Mouse (Mus musculus) kidney, postnatal 0 days (tissue): ENCODE measurements around the gene Tbc1d9. TPM values are rescaled to one million over a fixed set of nuclear protein-coding genes. Genes with fewer than 3 reads are reported as not detected.

Source experiments
- ATAC-seq: fragments of 200-750 bp; cut with Nextera tagmentation; replicated peaks from 2 replicates; pipeline ENCODE4 v1.8.0; 2017; ENCODE audit warnings: low read depth, moderate number of reproducible peaks, moderate TSS enrichment, moderate library complexity; ENCODE audit not compliant: low FRiP score
- DNase-seq: peaks from one replicate; pipeline ENCODE4 v3.0.0-alpha.2; 2016; ENCODE audit warnings: low spot score
- H3K27ac ChIP-seq: fragments of 300-500 bp; sonication (generic); 2 replicates; pipeline ENCODE4 v1.5.1; 2014; ENCODE audit warnings: mild to moderate bottlenecking
- H3K27me3 ChIP-seq: fragments of 300-500 bp; sonication (generic); 2 replicates; pipeline ENCODE4 v1.6.1; 2014; ENCODE audit warnings: low read length, mixed read lengths; ENCODE audit not compliant: insufficient read depth
- H3K36me3 ChIP-seq: fragments of 300-500 bp; sonication (generic); 2 replicates; pipeline ENCODE4 v1.6.1; 2014; ENCODE audit warnings: low read length, mixed read lengths; ENCODE audit not compliant: insufficient read depth
- H3K4me1 ChIP-seq: fragments of 300-500 bp; sonication (generic); replicated peaks from 2 replicates; pipeline ENCODE4 v1.6.1; 2014; ENCODE audit warnings: antibody characterized with exemption, low read length, mixed read lengths; ENCODE audit not compliant: insufficient read depth
- H3K4me2 ChIP-seq: fragments of 300-500 bp; sonication (generic); 2 replicates; pipeline ENCODE4 v1.6.1; 2014; ENCODE audit warnings: mild to moderate bottlenecking, low read length, moderate library complexity, mixed read lengths
- H3K4me3 ChIP-seq: fragments of 300-500 bp; sonication (generic); replicated peaks from 2 replicates; pipeline ENCODE4 v1.5.1; 2014; ENCODE audit warnings: low read depth, low read length
- H3K9ac ChIP-seq: fragments of 300-500 bp; sonication (generic); 2 replicates; pipeline ENCODE4 v1.6.1; 2014; ENCODE audit warnings: low read depth, low read length
- H3K9me3 ChIP-seq: fragments of 300-500 bp; sonication (generic); replicated peaks from 2 replicates; pipeline ENCODE4 v1.6.1; 2016; ENCODE audit warnings: low read length, inconsistent platforms, mixed read lengths
- CTCF ChIP-seq: IDR thresholded peaks from 2 replicates; pipeline ENCODE4 v1.5.1; 2016; ENCODE audit warnings: antibody characterized with exemption, low read depth, mild to moderate bottlenecking, moderate library complexity
- WGBS: fragments of 180-500 bp; shearing (Covaris S2); extraction: QIAGEN DNeasy Blood & Tissue Kit; methylation state at CpG from one replicate; pipeline ENCODE4 v1.1.7; 2014; 5-methylcytosine and 5-hydroxymethylcytosine counted together
- polyA plus RNA-seq: library from polyadenylated mRNA; unstranded; fragments of >200 nt; fragmentation: Nextera tagmentation; extraction: Ambion mirVana; gene quantifications from 2 replicates; pipeline ENCODE4 v1.2.1, GENCODE M21; 2015

Gene Tbc1d9
- polyA plus RNA-seq, 1 experiment from 2014 or later, result 1.7 TPM

GRCm38 (mm10) chr8:83244151-83244550 lies 79.0 kb downstream of the Tbc1d9 start:
- no peak for ATAC-seq
- H3K27ac ChIP-seq, result no peak overlapping the region
- no peaks in the 10 kb centered on the region for H3K9me3 ChIP-seq
- H3K4me2 ChIP-seq, result no peak overlapping the region
- H3K4me1 ChIP-seq, result no peaks in the 10 kb centered on the region
- WGBS, result 87% methylated on average over 7 of the region's 7 CpGs
- no peaks in the 10 kb centered on the region for H3K27me3 ChIP-seq
- DNase-seq, result no peak
- no peaks in the 10 kb centered on the region for H3K36me3 ChIP-seq
- H3K4me3 ChIP-seq, result no peak overlapping the region
- no peak for TF ChIP-seq CTCF
- H3K9ac ChIP-seq, result no peak overlapping the region

DNA sequence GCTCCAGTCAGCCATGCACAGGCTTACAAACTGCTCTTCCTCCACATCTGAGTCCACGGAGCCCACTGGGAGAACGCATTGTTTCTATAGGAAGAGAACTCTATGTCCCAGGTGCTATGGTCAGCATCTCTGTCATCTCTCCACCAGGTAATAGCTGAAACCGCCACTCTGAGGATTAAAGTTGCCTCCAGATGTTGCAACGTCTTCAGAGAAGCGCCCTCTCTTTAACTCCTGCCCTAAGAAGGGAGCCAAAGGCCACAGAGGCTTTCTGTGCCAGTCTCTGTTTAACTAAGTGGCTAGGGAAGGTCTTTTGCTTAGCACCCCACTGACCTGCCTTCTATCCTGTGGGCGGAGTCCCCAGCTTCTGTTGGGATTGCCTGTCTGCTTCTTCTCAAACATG lies 85.7 kb downstream of the Tbc1d9 start:
- TF ChIP-seq CTCF, result no peak
- no peak for DNase-seq
- 79% methylated on average over 6 of the region's 6 CpGs for WGBS

GRCm38 (mm10) chr8:83251362-83252246 lies 86.5 kb downstream of the Tbc1d9 start:
- 67% methylated on average over 14 of the region's 14 CpGs for WGBS
- H3K27ac ChIP-seq, result 0 out of 2 replicates have a peak overlapping the region, but pooled peaks have one; percentile 20

More for the DNA sequence above, 85.7 kb downstream of the Tbc1d9 start:
- no peaks in the 10 kb centered on the region for H3K4me1 ChIP-seq
- no peaks in the 10 kb centered on the region for H3K9me3 ChIP-seq
- peak overlapping the region; percentile 20; the same call in 1 of the 2 replicates for H3K27ac ChIP-seq
- no peaks in the 10 kb centered on the region for H3K27me3 ChIP-seq
- H3K9ac ChIP-seq, result no peak overlapping the region
- ATAC-seq, result no peak
- H3K4me2 ChIP-seq, result no peak overlapping the region
- H3K4me3 ChIP-seq, result no peak overlapping the region
- H3K36me3 ChIP-seq, result no peaks in the 10 kb centered on the region

DNA sequence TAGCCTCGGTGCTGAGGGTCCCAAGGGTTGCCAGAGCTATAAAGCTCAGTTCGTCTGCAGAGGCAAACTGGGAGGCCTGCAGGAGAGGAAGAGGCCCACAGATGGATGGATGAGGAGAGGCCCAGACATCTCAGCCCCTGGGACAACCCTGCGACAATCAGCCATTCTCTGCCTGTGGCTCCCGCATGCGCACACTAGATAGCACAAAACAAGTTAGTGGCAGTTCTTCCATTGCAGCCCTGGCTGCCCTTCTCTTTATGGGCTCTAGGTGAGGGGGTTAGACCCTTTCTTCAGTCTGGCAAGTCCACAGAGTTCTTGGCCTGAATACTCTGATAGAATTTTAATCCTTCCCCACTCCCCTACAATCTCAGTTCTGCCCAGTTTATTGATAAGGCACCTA lies 87.6 kb downstream of the Tbc1d9 start:
- Histone ChIP-seq H3K4me2 (no peak overlapping the region), H3K27ac (peak overlapping the region; percentile 32), H3K4me3 (no peak overlapping the region), H3K4me1 (no peaks in the 10 kb centered on the region), H3K36me3 (no peaks in the 10 kb centered on the region), H3K27me3 (no peaks in the 10 kb centered on the region), H3K9ac (no peak overlapping the region), H3K9me3 (no peaks in the 10 kb centered on the region)
- DNase-seq (no peak), ATAC-seq (no peak)
- 78% methylated on average over 5 of the region's 5 CpGs for WGBS
- no peak for TF ChIP-seq CTCF

More at GRCm38 (mm10) chr8:83251362-83252246, 86.5 kb downstream of the Tbc1d9 start:
- H3K4me1 ChIP-seq, result no peaks in the 10 kb centered on the region
- peak; percentile 66; the same call in 1 of the 2 replicates for ATAC-seq
- no peak overlapping the region for H3K4me3 ChIP-seq
- H3K4me2 ChIP-seq, result no peak overlapping the region
- peak; percentile 13 for DNase-seq
- H3K9ac ChIP-seq, result no peak overlapping the region
- H3K36me3 ChIP-seq, result no peaks in the 10 kb centered on the region
- no peaks in the 10 kb centered on the region for H3K27me3 ChIP-seq
- H3K9me3 ChIP-seq, result no peaks in the 10 kb centered on the region
- no peak for TF ChIP-seq CTCF

DNA sequence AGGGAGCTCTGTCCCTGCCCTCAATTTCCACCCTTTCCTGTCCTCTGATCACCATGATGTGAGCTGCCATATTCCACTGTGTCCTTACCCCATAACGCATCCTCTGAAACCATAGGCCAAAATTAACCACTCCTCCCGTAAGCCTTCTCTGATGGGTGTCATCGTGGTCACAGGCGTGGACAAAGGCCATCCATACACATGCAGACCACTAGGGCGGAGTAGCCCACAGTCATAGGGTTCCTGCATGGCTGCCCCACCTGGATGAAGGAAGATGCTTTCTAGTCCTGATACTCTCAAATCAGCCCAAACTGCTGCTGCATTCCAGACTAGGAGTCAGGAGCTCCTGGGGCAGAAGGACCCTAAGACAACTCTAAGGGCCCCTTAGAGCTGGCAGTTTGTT lies 92.5 kb downstream of the Tbc1d9 start:
- H3K9ac ChIP-seq, result no peak overlapping the region
- TF ChIP-seq CTCF, result no peak
- H3K36me3 ChIP-seq, result no peaks in the 10 kb centered on the region
- no peaks in the 10 kb centered on the region for H3K4me1 ChIP-seq
- H3K4me3 ChIP-seq, result no peak overlapping the region
- ATAC-seq, result no peak
- WGBS, result 90% methylated on average over 5 of the region's 5 CpGs
- H3K27ac ChIP-seq, result no peak overlapping the region
- H3K9me3 ChIP-seq, result no peaks in the 10 kb centered on the region
- no peak for DNase-seq
- no peaks in the 10 kb centered on the region for H3K27me3 ChIP-seq
- no peak overlapping the region for H3K4me2 ChIP-seq

DNA sequence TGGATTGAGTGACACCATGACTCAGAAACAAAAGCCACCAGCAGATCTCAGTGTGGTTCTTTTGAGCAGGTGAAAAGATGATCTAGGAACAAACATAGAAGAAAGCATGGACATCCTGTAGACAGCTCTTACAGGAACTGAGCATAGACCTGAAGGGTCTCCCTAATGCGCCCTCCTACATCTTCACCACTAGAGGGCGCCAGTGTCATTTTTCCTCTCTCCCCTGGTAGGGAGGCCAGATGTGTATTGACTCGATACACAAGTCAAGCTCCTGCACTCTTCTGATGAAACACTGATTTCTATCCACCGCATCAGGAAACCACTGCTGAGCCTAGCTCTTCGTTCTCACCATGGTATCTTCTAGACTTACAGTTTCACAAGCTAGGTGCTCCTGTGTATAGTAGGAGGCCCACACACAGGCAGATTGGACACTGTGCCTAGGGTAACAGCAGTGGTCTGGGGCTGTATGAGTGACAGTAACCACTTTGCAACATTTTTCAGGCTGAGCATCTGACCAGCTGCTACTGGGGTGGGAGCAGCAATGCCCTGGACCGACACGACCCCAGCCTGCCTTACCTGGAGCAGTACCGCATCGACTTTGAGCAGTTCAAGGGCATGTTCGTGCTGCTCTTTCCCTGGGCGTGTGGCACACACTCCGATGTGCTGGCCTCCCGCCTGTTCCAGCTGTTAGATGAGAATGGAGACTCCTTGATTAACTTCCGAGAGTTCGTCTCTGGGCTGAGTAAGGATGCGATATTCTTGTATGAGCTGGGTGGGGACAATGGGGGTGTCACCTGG lies 95.5 kb downstream of the Tbc1d9 start:
- DNase-seq, result peak; percentile 81
- WGBS, result 70% methylated on average over 16 of the region's 16 CpGs
- H3K27me3 ChIP-seq, result no peaks in the 10 kb centered on the region

More for the DNA sequence above, 95.5 kb downstream of the Tbc1d9 start:
- Histone ChIP-seq H3K9ac (no peak overlapping the region), H3K27ac (no peak overlapping the region), H3K4me3 (no peak overlapping the region), H3K4me1 (no peaks in the 10 kb centered on the region), H3K36me3 (no peaks in the 10 kb centered on the region), H3K9me3 (no peaks in the 10 kb centered on the region), H3K4me2 (no peak overlapping the region)
- peak; percentile 94 for TF ChIP-seq CTCF
- peak; percentile 81; the same call in 1 of the 2 replicates for ATAC-seq
